Mouse (Mus musculus) hindbrain, embryonic 13.5 days (tissue): ENCODE results near the gene Aptx. TPM values are rescaled to one million over a fixed set of nuclear protein-coding genes. Genes with fewer than 3 reads are reported as not detected.

Experiments used
- ATAC-seq: fragments of 200-750 bp; cut with Nextera tagmentation; 2 replicates; pipeline ENCODE4 v1.8.0; 2017; ENCODE audit warnings: moderate TSS enrichment; ENCODE audit not compliant: low FRiP score
- H3K27ac ChIP-seq: fragments of 300-500 bp; sonication (generic); 2 replicates; pipeline ENCODE4 v1.5.1; 2015; ENCODE audit warnings: inconsistent platforms, mild to moderate bottlenecking, moderate library complexity
- H3K27me3 ChIP-seq: fragments of 300-500 bp; sonication (generic); 2 replicates; pipeline ENCODE4 v1.6.1; 2015; ENCODE audit warnings: mild to moderate bottlenecking, inconsistent platforms
- H3K36me3 ChIP-seq: fragments of 300-500 bp; sonication (generic); 2 replicates; pipeline ENCODE4 v1.6.1; 2015; ENCODE audit warnings: mild to moderate bottlenecking, inconsistent platforms
- H3K4me1 ChIP-seq: fragments of 300-500 bp; sonication (generic); replicated peaks from 2 replicates; pipeline ENCODE4 v1.6.1; 2015; ENCODE audit warnings: inconsistent platforms
- H3K4me2 ChIP-seq: fragments of 300-500 bp; sonication (generic); 2 replicates; pipeline ENCODE4 v1.6.1; 2015; ENCODE audit warnings: inconsistent platforms, mild to moderate bottlenecking, moderate library complexity
- H3K4me3 ChIP-seq: fragments of 300-500 bp; sonication (generic); 2 replicates; pipeline ENCODE4 v1.5.1; 2015; ENCODE audit warnings: mild to moderate bottlenecking, inconsistent platforms
- H3K9ac ChIP-seq: fragments of 300-500 bp; sonication (generic); 2 replicates; pipeline ENCODE4 v1.6.1; 2015; ENCODE audit warnings: mild to moderate bottlenecking, inconsistent platforms
- H3K9me3 ChIP-seq: fragments of 300-500 bp; sonication (generic); 2 replicates; pipeline ENCODE4 v1.6.1; 2016; ENCODE audit warnings: inconsistent platforms
- WGBS: fragments of 180-500 bp; shearing (Covaris S2); methylation state at CpG from one replicate; pipeline ENCODE4 v1.1.7; 2015; 5-methylcytosine and 5-hydroxymethylcytosine counted together
- microRNA counts: library from miRNA; unstranded; fragments of <30 nt; microRNA quantifications from one replicate; lab custom pipeline; 2016
- microRNA-seq: library from miRNA; unstranded; fragments of <30 nt; microRNA quantifications from one replicate; pipeline ENCODE4, GENCODE M21; 2016
- polyA plus RNA-seq: library from polyadenylated mRNA; unstranded; fragments of >200 nt; fragmentation: Nextera tagmentation; extraction: Ambion mirVana; gene quantifications from 2 replicates; pipeline ENCODE4 v1.2.1, GENCODE M21; 2015

The Aptx gene
- polyA plus RNA-seq, 1 experiment from 2014 or later, result 54.5 TPM

DNA sequence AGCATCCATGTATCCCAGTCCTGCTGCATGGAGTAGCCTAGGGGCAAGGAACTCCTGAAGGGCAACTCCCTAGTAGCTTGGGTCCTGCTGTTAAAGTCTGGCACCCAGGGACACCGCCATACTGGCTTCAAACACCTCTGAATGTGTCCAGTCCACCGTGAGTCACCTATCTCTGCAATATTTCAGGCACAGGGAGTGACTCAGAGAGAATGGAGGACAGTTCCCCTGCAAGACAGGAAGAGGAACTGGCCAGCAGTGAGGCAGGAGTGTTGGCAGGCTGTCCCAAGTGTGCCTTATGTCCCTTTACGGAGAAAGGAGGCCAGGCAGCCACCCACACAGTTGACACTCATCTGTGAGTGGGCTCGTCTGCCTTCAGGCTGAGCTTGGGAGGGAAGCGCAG lies 53.9 kb downstream of the Aptx start:
- no peak overlapping the region for H3K4me3 ChIP-seq
- no peaks in the 10 kb centered on the region for H3K9me3 ChIP-seq
- H3K4me1 ChIP-seq, result no peaks in the 10 kb centered on the region
- no peak overlapping the region for H3K9ac ChIP-seq
- H3K27ac ChIP-seq, result no peak overlapping the region
- 77% methylated on average over 5 of the region's 5 CpGs for WGBS
- no peaks in the 10 kb centered on the region for H3K27me3 ChIP-seq
- ATAC-seq, result no peak
- H3K36me3 ChIP-seq, result no peaks in the 10 kb centered on the region
- H3K4me2 ChIP-seq, result no peak overlapping the region

GRCm38 (mm10) chr4:40643567-40643966 lies 59.4 kb downstream of the Aptx start:
- Histone ChIP-seq H3K9ac (no peak overlapping the region), H3K4me3 (no peak overlapping the region), H3K27ac (no peak overlapping the region), H3K4me1 (no peaks in the 10 kb centered on the region), H3K27me3 (no peaks in the 10 kb centered on the region), H3K9me3 (no peaks in the 10 kb centered on the region), H3K36me3 (no peaks in the 10 kb centered on the region), H3K4me2 (no peak overlapping the region)
- ATAC-seq, result no peak
- 66% methylated on average over 5 of the region's 5 CpGs for WGBS

DNA sequence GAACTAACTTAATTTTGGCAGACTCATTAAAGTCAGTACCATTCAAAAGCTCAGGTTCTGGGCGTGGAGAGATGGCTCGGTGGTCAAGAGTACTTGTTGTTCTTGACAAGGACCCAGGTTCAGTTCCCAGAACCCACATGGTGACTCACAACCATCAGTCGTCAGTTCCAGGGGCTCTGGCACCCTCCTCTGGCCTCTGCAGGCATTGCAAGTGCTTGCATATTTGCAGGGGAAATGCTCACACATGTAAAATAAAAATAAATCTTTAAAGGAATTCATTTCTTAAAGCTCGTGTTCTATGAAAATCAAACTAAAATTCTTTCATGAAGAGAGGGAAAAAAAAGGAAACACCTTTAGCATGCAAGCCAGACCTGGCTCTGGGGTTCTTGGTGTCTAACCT lies 62.0 kb downstream of the Aptx start:
- WGBS, result 90% methylated on average over 4 of the region's 4 CpGs
- Histone ChIP-seq H3K27me3 (no peaks in the 10 kb centered on the region), H3K36me3 (no peaks in the 10 kb centered on the region), H3K9ac (no peak overlapping the region), H3K4me2 (no peak overlapping the region), H3K4me3 (no peak overlapping the region), H3K4me1 (no peaks in the 10 kb centered on the region), H3K27ac (no peak overlapping the region), H3K9me3 (no peaks in the 10 kb centered on the region)
- no peak for ATAC-seq

MicroRNAs encoded within 50 kb of the gene (microRNA counts, 519-probe panel; counts per million panel counts)
- 51.3 counts per million for microRNA mmu-miR-207 (lab: Ali Mortazavi, UCI)

Small RNAs within 50 kb of the gene (microRNA-seq; reads per million reads assigned to microRNA genes)
- gene Mir207, result not detected

Other genes with a start within 250 kb of the Aptx start
- 0.13 and 0.27 TPM in 2 replicates for gene Tmem215, start 231.0 kb downstream of the Aptx start, polyA plus RNA-seq
- gene Dnaja1, start 19.0 kb upstream of the Aptx start, polyA plus RNA-seq, result 792 and 817 TPM in 2 replicates
- 130 and 131 TPM in 2 replicates for gene Smu1, start 54.7 kb upstream of the Aptx start, polyA plus RNA-seq
- 9.0 and 9.6 TPM in 2 replicates for gene B4galt1, start 150.8 kb upstream of the Aptx start, polyA plus RNA-seq
- gene Spink4, start 216.9 kb upstream of the Aptx start, polyA plus RNA-seq, result not detected in 2 replicates
- 201 and 205 TPM in 2 replicates for gene Bag1, start 245.1 kb upstream of the Aptx start, polyA plus RNA-seq
- 174 and 178 TPM in 2 replicates for gene Chmp5, start 245.2 kb upstream of the Aptx start, polyA plus RNA-seq